Mouse (Mus musculus): ENCODE measurements around the gene Rnf224.

GRCm38 (mm10) chr2:25211121-25211670, 25.4 kb downstream of the Rnf224 start, which contains the start of gene Nelfb:
- TF ChIP-seq CTCF (IDR thresholded peaks at IDR 0.05; ENCODE audit: low read depth) (no peak), EP300 (IDR thresholded peaks at IDR 0.05; ENCODE audit: low read depth) (peak; percentile 29; the same call in 1 of the 2 replicates)

All from heart, postnatal 0 days (tissue).